Mouse (Mus musculus) MEL (cell line): ENCODE results near the gene Peli2. TPM values are rescaled to one million over a fixed set of nuclear protein-coding genes. Genes with fewer than 3 reads are reported as not detected.

ENCODE experiments used
- DNase-seq: peaks from one replicate; pipeline ENCODE4 v3.0.0; 2011; ENCODE audit warnings: low read depth, low spot score
- H3K27ac ChIP-seq: 2 replicates; pipeline ENCODE4 v1.5.1; 2012; ENCODE audit warnings: low read depth, mild to moderate bottlenecking, control low read depth, low read length, moderate library complexity; ENCODE audit not compliant: control insufficient read depth
- H3K27me3 ChIP-seq, 2 experiments: fragments of 150-350 bp in 1 of 2; sonication (generic) in 1 of 2; 2 replicates each; pipeline ENCODE4 v1.6.1; 2012; ENCODE audit warnings: low read length in 2 of 2, mild to moderate bottlenecking in 2 of 2, improper control_type of control experiment in 1 of 2, moderate library complexity in 1 of 2; ENCODE audit not compliant: insufficient read depth in 2 of 2, control insufficient read depth in 1 of 2
- H3K36me3 ChIP-seq, 2 experiments: 2 replicates each; pipeline ENCODE4 v1.6.1; 2012 to 2014; ENCODE audit warnings: low read length in 2 of 2, improper control_type of control experiment in 1 of 2, inconsistent platforms in 1 of 2, mild to moderate bottlenecking in 1 of 2; ENCODE audit not compliant: insufficient read depth in 2 of 2, control insufficient read depth in 1 of 2
- H3K4me1 ChIP-seq, 2 experiments: fragments of 150-350 bp in 1 of 2; sonication (generic) in 1 of 2; 2 replicates each; pipeline ENCODE4 v1.6.1; 2012; ENCODE audit warnings: low read length in 2 of 2, improper control_type of control experiment in 1 of 2, mild to moderate bottlenecking in 1 of 2; ENCODE audit not compliant: insufficient read depth in 2 of 2, control insufficient read depth in 1 of 2
- H3K4me3 ChIP-seq, 2 experiments: fragments of 150-350 bp in 1 of 2; sonication (generic) in 1 of 2; 2 replicates each; pipeline ENCODE4 v1.5.1; 2012; ENCODE audit warnings: low read depth in 2 of 2, low read length in 2 of 2, mild to moderate bottlenecking in 2 of 2, moderate library complexity in 2 of 2, control low read depth in 1 of 2, improper control_type of control experiment in 1 of 2; ENCODE audit not compliant: control insufficient read depth in 1 of 2, insufficient read depth in 1 of 2
- H3K79me2 ChIP-seq: 2 replicates; pipeline ENCODE4 v1.6.1; 2012; ENCODE audit warnings: mild to moderate bottlenecking, low read length, moderate library complexity; ENCODE audit not compliant: control insufficient read depth, poor library complexity, insufficient read depth
- H3K9ac ChIP-seq: 2 replicates; pipeline ENCODE4 v1.6.1; 2012; ENCODE audit warnings: low read depth, mild to moderate bottlenecking, control low read depth, low read length, moderate library complexity; ENCODE audit not compliant: control insufficient read depth, poor library complexity, severe bottlenecking
- H3K9me3 ChIP-seq: fragments of 150-350 bp; sonication (generic); replicated peaks from 2 replicates; pipeline ENCODE4 v1.6.1; 2012; ENCODE audit warnings: mild to moderate bottlenecking, low read length, improper control_type of control experiment, moderate library complexity; ENCODE audit not compliant: insufficient read depth
- BHLHE40 ChIP-seq: IDR thresholded peaks from 2 replicates; pipeline ENCODE4 v1.6.1; 2012; ENCODE audit warnings: low read depth, mild to moderate bottlenecking, inconsistent platforms, low read length, improper control_type of control experiment, borderline replicate concordance
- CHD1 ChIP-seq: IDR thresholded peaks from 2 replicates; pipeline ENCODE4 v1.6.1; 2012; ENCODE audit warnings: low read depth, mild to moderate bottlenecking, inconsistent platforms, low read length, improper control_type of control experiment
- CHD2 ChIP-seq: IDR thresholded peaks from 2 replicates; pipeline ENCODE4 v1.6.1; 2011; ENCODE audit warnings: low read length, improper control_type of control experiment
- E2F4 ChIP-seq: IDR thresholded peaks from 2 replicates; pipeline ENCODE4 v1.6.1; 2011; ENCODE audit warnings: low read depth, low read length, improper control_type of control experiment, borderline replicate concordance
- GABPA ChIP-seq: IDR thresholded peaks from 2 replicates; pipeline ENCODE4 v1.6.1; 2012; ENCODE audit warnings: low read depth, mild to moderate bottlenecking, inconsistent platforms, low read length, improper control_type of control experiment, moderate library complexity
- GATA1 ChIP-seq: IDR thresholded peaks from 2 replicates; pipeline ENCODE4 v1.6.1; 2011; ENCODE audit warnings: low read depth, low read length, improper control_type of control experiment
- HCFC1 ChIP-seq: IDR thresholded peaks from 2 replicates; pipeline ENCODE4 v1.6.1; 2012; ENCODE audit warnings: low read depth, mild to moderate bottlenecking, inconsistent platforms, low read length, improper control_type of control experiment, moderate library complexity
- JUND ChIP-seq: IDR thresholded peaks from 2 replicates; pipeline ENCODE4 v1.6.1; 2011; ENCODE audit warnings: low read depth, mild to moderate bottlenecking, improper control_type of control experiment, low read length
- KAT2A ChIP-seq: conservative IDR thresholded peaks from 2 replicates; pipeline ENCODE4 v1.6.1; 2012; ENCODE audit warnings: low read depth, low read length, improper control_type of control experiment, inconsistent platforms
- MAFK ChIP-seq: IDR thresholded peaks from 2 replicates; pipeline ENCODE4 v1.6.1; 2011; ENCODE audit warnings: low read depth, mild to moderate bottlenecking, low read length, improper control_type of control experiment, borderline replicate concordance
- MAZ ChIP-seq: IDR thresholded peaks from 2 replicates; pipeline ENCODE4 v1.6.1; 2012; ENCODE audit warnings: low read depth, mild to moderate bottlenecking, inconsistent platforms, low read length, improper control_type of control experiment
- MYC ChIP-seq: IDR thresholded peaks from 2 replicates; pipeline ENCODE4 v1.6.1; 2011; ENCODE audit warnings: low read depth, mild to moderate bottlenecking, low read length, improper control_type of control experiment, moderate library complexity
- RAD21 ChIP-seq: IDR thresholded peaks from 2 replicates; pipeline ENCODE4 v1.6.1; 2011; ENCODE audit warnings: mild to moderate bottlenecking, low read depth, low read length, improper control_type of control experiment
- SMC3 ChIP-seq: IDR thresholded peaks from 2 replicates; pipeline ENCODE4 v1.6.1; 2011; ENCODE audit warnings: low read depth, low read length, improper control_type of control experiment
- TBP ChIP-seq: IDR thresholded peaks from 2 replicates; pipeline ENCODE4 v1.8.0; 2011; ENCODE audit warnings: low read depth, low read length, improper control_type of control experiment
- UBTF ChIP-seq: IDR thresholded peaks from 2 replicates; pipeline ENCODE4 v1.6.1; 2012; ENCODE audit warnings: low read depth, mild to moderate bottlenecking, inconsistent platforms, low read length, improper control_type of control experiment, moderate library complexity, borderline replicate concordance; ENCODE audit not compliant: insufficient read depth
- ZC3H11A ChIP-seq: IDR thresholded peaks from 2 replicates; pipeline ENCODE4 v1.6.1; 2012; ENCODE audit warnings: low read depth, mild to moderate bottlenecking, inconsistent platforms, low read length, improper control_type of control experiment
- ZKSCAN1 ChIP-seq: IDR thresholded peaks from 2 replicates; pipeline ENCODE4 v1.6.1; 2012; ENCODE audit warnings: low read depth, mild to moderate bottlenecking, inconsistent platforms, low read length, improper control_type of control experiment, moderate library complexity
- ZMIZ1 ChIP-seq: IDR thresholded peaks from 2 replicates; pipeline ENCODE4 v1.6.1; 2012; ENCODE audit warnings: low read depth, mild to moderate bottlenecking, inconsistent platforms, low read length, improper control_type of control experiment, moderate library complexity
- ZNF384 ChIP-seq: IDR thresholded peaks from 2 replicates; pipeline ENCODE4 v1.6.1; 2012; ENCODE audit warnings: low read depth, mild to moderate bottlenecking, inconsistent platforms, low read length, improper control_type of control experiment
- polyA plus RNA-seq, 2 experiments: library from polyadenylated mRNA; stranded (reverse) in 1 of 2; unstranded in 1 of 2; fragments of >175 nt in 1 of 2; fragments of >200 nt in 1 of 2; gene quantifications; 2 replicates each; pipeline versions ENCODE4 v1.2.1 to v1.2.4; 2012; ENCODE audit warnings: low replicate concordance in 2 of 2, low read depth in 1 of 2; ENCODE audit not compliant: insufficient read length in 2 of 2, insufficient read depth in 1 of 2, missing spikeins in 1 of 2
- total RNA-seq: library from RNA; depleted of rRNA; stranded (reverse); fragments of 300-350 nt; gene quantifications from 2 replicates; pipeline ENCODE4 v1.2.3, GENCODE M21; 2012

The Peli2 gene
- total and polyA plus RNA-seq, 3 experiments: not detected

GRCm38 (mm10) chr14:48153865-48154511 is 33.4 kb downstream of the Peli2 start:
- H3K9ac ChIP-seq: no peak overlapping the region
- H3K9me3 ChIP-seq: no peaks in the 10 kb centered on the region
- H3K27ac ChIP-seq: no peak overlapping the region
- no peaks in the 10 kb centered on the region for H3K27me3 ChIP-seq
- TF ChIP-seq GATA1 (no peak), KAT2A (no peak)
- TF ChIP-seq, all 39 proteins: peak for 0
- DNase-seq: no peak
- H3K79me2 ChIP-seq: no peaks in the 10 kb centered on the region
- H3K36me3 ChIP-seq: no peaks in the 10 kb centered on the region
- no peaks in the 10 kb centered on the region for H3K4me1 ChIP-seq
- no peak overlapping the region for H3K4me3 ChIP-seq

GRCm38 (mm10) chr14:48154641-48155040 is 34.0 kb downstream of the Peli2 start:
- Histone ChIP-seq H3K4me1 (no peaks in the 10 kb centered on the region), H3K27ac (no peak overlapping the region)
- no peak for DNase-seq

GRCm38 (mm10) chr14:48155153-48155552 is 34.5 kb downstream of the Peli2 start:
- no peaks in the 10 kb centered on the region for H3K27me3 ChIP-seq
- TF ChIP-seq E2F4 (no peak), MAZ (no peak), JUND (no peak), HCFC1 (no peak), GABPA (no peak), ZKSCAN1 (no peak), SMC3 (no peak), ZNF384 (no peak), MYC (no peak), TBP (no peak), ZMIZ1 (no peak), ZC3H11A (no peak), UBTF (no peak), BHLHE40 (no peak), MAFK (no peak)
- TF ChIP-seq, all 39 proteins: peak for 0
- H3K27ac ChIP-seq: no peak overlapping the region
- no peaks in the 10 kb centered on the region for H3K36me3 ChIP-seq
- H3K4me3 ChIP-seq: no peak overlapping the region
- no peaks in the 10 kb centered on the region for H3K4me1 ChIP-seq
- H3K9me3 ChIP-seq: no peaks in the 10 kb centered on the region
- H3K9ac ChIP-seq: no peak overlapping the region
- no peak for DNase-seq
- H3K79me2 ChIP-seq: no peaks in the 10 kb centered on the region

More at GRCm38 (mm10) chr14:48154641-48155040, 34.0 kb downstream of the Peli2 start:
- H3K9me3 ChIP-seq: no peaks in the 10 kb centered on the region
- no peak overlapping the region for H3K4me3 ChIP-seq
- no peak for TF ChIP-seq RAD21
- TF ChIP-seq CHD1: no peak
- no peak for TF ChIP-seq CHD2
- no peak for TF ChIP-seq JUND
- no peak for TF ChIP-seq GABPA
- TF ChIP-seq MAFK: no peak
- TF ChIP-seq E2F4: no peak
- no peak for TF ChIP-seq ZC3H11A
- TF ChIP-seq HCFC1: no peak
- no peak for TF ChIP-seq TBP
- H3K27me3 ChIP-seq: no peaks in the 10 kb centered on the region
- H3K9ac ChIP-seq: no peak overlapping the region
- no peaks in the 10 kb centered on the region for H3K79me2 ChIP-seq
- H3K36me3 ChIP-seq: no peaks in the 10 kb centered on the region
